Comparison of ENCODE assay signal across 11 mouse cellular contexts in genomic region chr12:52773847-52774246, GRCm38 (mm10).
A peak's percentile ranks its signal among the peaks of the same experiment; 100 is the strongest.
DNase-seq lines count a peak whose midpoint lies in the region; ATAC-seq lines count a peak whose summit lies in the region.
"Had no signal": no experiment of that assay in that cellular context is flagged by ENCODE, and none has a peak within 500 bp of the region (broad histone marks: within the 10 kb centered on the region; RNA-seq: fewer than 3 reads in every experiment).

No protein-coding gene starts in this region.

- no peak overlapping the region for H3K9ac ChIP-seq in intestine, embryonic 15.5 days
- H3K9ac ChIP-seq in intestine, embryonic 16.5 days (ENCODE audit: low read depth, low read length) = no peak overlapping the region
- no peak overlapping the region for H3K9ac ChIP-seq in forebrain, embryonic 16.5 days (replicated peaks; ENCODE audit: low read depth, low read length)
- no peak overlapping the region for H3K9ac ChIP-seq in midbrain, embryonic 15.5 days

- H3K4me2 ChIP-seq in intestine, embryonic 15.5 days (replicated peaks) = no peak overlapping the region
- no peak overlapping the region for H3K4me2 ChIP-seq in intestine, embryonic 16.5 days (ENCODE audit: low read depth, low read length)
- no peak overlapping the region for H3K4me2 ChIP-seq in forebrain, embryonic 16.5 days (ENCODE audit: low read length)
- no peak overlapping the region for H3K4me2 ChIP-seq in midbrain, embryonic 15.5 days

- 42% methylated on average over 3 of the region's 3 CpGs for WGBS in intestine, embryonic 15.5 days
- 40% methylated on average over 3 of the region's 3 CpGs for WGBS in intestine, embryonic 16.5 days
- whole genome bisulfite sequencing in forebrain, embryonic 16.5 days = 19% methylated on average over 3 of the region's 3 CpGs
- 33% methylated on average over 3 of the region's 3 CpGs for WGBS in midbrain, embryonic 15.5 days

- H3K4me3 ChIP-seq in intestine, embryonic 15.5 days (replicated peaks) = no peak overlapping the region
- H3K4me3 ChIP-seq in intestine, embryonic 16.5 days (ENCODE audit: low read length) = no peak overlapping the region
- no peak overlapping the region for H3K4me3 ChIP-seq in forebrain, embryonic 16.5 days (replicated peaks; ENCODE audit: low read length)
- no peak overlapping the region for H3K4me3 ChIP-seq in midbrain, embryonic 15.5 days
- H3K4me3 ChIP-seq: gastrocnemius, adult 2 months had no signal

- peak; percentile 39; the same call in 1 of the 2 replicates for ATAC-seq in intestine, embryonic 15.5 days
- no peak for ATAC-seq in intestine, embryonic 16.5 days
- peak; percentile 61 for ATAC-seq in forebrain, embryonic 16.5 days
- peak; percentile 57 for ATAC-seq in midbrain, embryonic 15.5 days (replicated peaks)

- no peaks in the 10 kb centered on the region for H3K36me3 ChIP-seq in intestine, embryonic 15.5 days
- H3K36me3 ChIP-seq in intestine, embryonic 16.5 days (ENCODE audit: control insufficient read depth, insufficient read depth, low read length) = no peaks in the 10 kb centered on the region
- H3K36me3 ChIP-seq in forebrain, embryonic 16.5 days (ENCODE audit: control insufficient read depth, insufficient read depth) = no peaks in the 10 kb centered on the region
- H3K36me3 ChIP-seq in midbrain, embryonic 15.5 days (replicated peaks) = no peaks in the 10 kb centered on the region

- peak; percentile 30 for DNase-seq in adipocyte (ENCODE audit: low spot score)
- no peak for DNase-seq in gastrocnemius, postnatal 4 days (ENCODE audit: low spot score in 2 of 2)
- no peak for DNase-seq in Muller cell, postnatal 12 days (ENCODE audit: inconsistent ontology term)
- no peak for DNase-seq in adrenal gland, postnatal 36 days
- DNase-seq: kidney, postnatal 25 days had no signal

- H3K27me3 ChIP-seq in intestine, embryonic 15.5 days (replicated peaks) = no peaks in the 10 kb centered on the region
- no peaks in the 10 kb centered on the region for H3K27me3 ChIP-seq in intestine, embryonic 16.5 days (replicated peaks; ENCODE audit: control insufficient read depth, insufficient read depth, low read length)
- no peaks in the 10 kb centered on the region for H3K27me3 ChIP-seq in forebrain, embryonic 16.5 days (replicated peaks; ENCODE audit: control insufficient read depth, insufficient read depth, low read length)
- no peaks in the 10 kb centered on the region for H3K27me3 ChIP-seq in midbrain, embryonic 15.5 days (replicated peaks)
- H3K27me3 ChIP-seq: CH12.LX had no signal

- no peaks in the 10 kb centered on the region for H3K9me3 ChIP-seq in intestine, embryonic 15.5 days
- no peaks in the 10 kb centered on the region for H3K9me3 ChIP-seq in intestine, embryonic 16.5 days (ENCODE audit: control insufficient read depth, low read length)
- H3K9me3 ChIP-seq in forebrain, embryonic 16.5 days (ENCODE audit: control insufficient read depth, low read length) = no peaks in the 10 kb centered on the region
- H3K9me3 ChIP-seq in midbrain, embryonic 15.5 days = no peaks in the 10 kb centered on the region

- H3K4me1 ChIP-seq in intestine, embryonic 15.5 days (replicated peaks) = peaks cover 3% of the 10 kb centered on the region; the same call in 1 of the 2 replicates
- peaks cover 7% of the 10 kb centered on the region for H3K4me1 ChIP-seq in intestine, embryonic 16.5 days (ENCODE audit: control insufficient read depth, insufficient read depth, low read length)
- H3K4me1 ChIP-seq in forebrain, embryonic 16.5 days (replicated peaks; ENCODE audit: control insufficient read depth, insufficient read depth, low read length) = peaks cover 35% of the 10 kb centered on the region
- peaks cover 42% of the 10 kb centered on the region for H3K4me1 ChIP-seq in midbrain, embryonic 15.5 days

- H3K27ac ChIP-seq in intestine, embryonic 15.5 days = peak overlapping the region; percentile 8; the same call in 1 of the 2 replicates
- H3K27ac ChIP-seq in intestine, embryonic 16.5 days (ENCODE audit: low read length) = no peak overlapping the region
- 0 out of 2 replicates have a peak overlapping the region, but pooled peaks have one; percentile 18 for H3K27ac ChIP-seq in forebrain, embryonic 16.5 days (ENCODE audit: low read length)
- H3K27ac ChIP-seq in midbrain, embryonic 15.5 days = peak overlapping the region; percentile 34; the same call in 1 of the 2 replicates
